Mouse (Mus musculus): ENCODE results near the gene Tbc1d21.

GRCm38 (mm10) chr9:58331276-58331675 lies 39.0 kb downstream of the Tbc1d21 start:
- TF ChIP-seq CTCF (IDR thresholded peaks at IDR 0.05; ENCODE audit: low read depth, low read length) (no peak), POLR2A (IDR thresholded peaks at IDR 0.05; ENCODE audit: extremely low read depth, insufficient read depth, low read length) (no peak)
